Mouse (Mus musculus) cerebellum, adult 2 months (tissue): ENCODE data around the gene App.

ENCODE experiments used
- CTCF ChIP-seq: fragments of 200-500 bp; IDR thresholded peaks from 2 replicates; pipeline ENCODE4 v1.5.1; 2011; ENCODE audit warnings: low read depth, mild to moderate bottlenecking, control low read depth, low read length, moderate library complexity, borderline replicate concordance; ENCODE audit not compliant: insufficient read depth
- POLR2A ChIP-seq: fragments of 200-500 bp; IDR thresholded peaks from 2 replicates; pipeline ENCODE4 v1.6.1; 2011; ENCODE audit warnings: low read length, control low read depth, borderline replicate concordance; ENCODE audit not compliant: insufficient read depth

GRCm38 (mm10) chr16:85010651-85011050, 162.9 kb downstream of the App start:
- no peak for TF ChIP-seq CTCF
- no peak for TF ChIP-seq POLR2A
